In genomic region chr9:58544879-58545324, GRCm38 (mm10) we compare ENCODE assay signal across 8 mouse cellular contexts. TPM values are rescaled to one million over a fixed set of nuclear protein-coding genes. Genes with fewer than 3 reads are reported as not detected.
DNase-seq lines count a peak whose midpoint lies in the region; ATAC-seq and TF ChIP-seq lines count a peak whose summit lies in the region.

No protein-coding gene starts in this region.

- 0 out of 2 replicates have a peak overlapping the region, but pooled peaks have one; percentile 1 for H3K4me3 ChIP-seq in embryonic facial prominence, embryonic 15.5 days (replicated peaks)
- no peak overlapping the region for H3K4me3 ChIP-seq in liver, postnatal 0 days (ENCODE audit: low read depth, low read length)

- ATAC-seq in frontal cortex, adult (ENCODE audit: low TSS enrichment): peak; percentile 61
- ATAC-seq in embryonic facial prominence, embryonic 15.5 days (ENCODE audit: insufficient number of reproducible peaks, low FRiP score, low TSS enrichment, low read depth): no peak
- no peak for ATAC-seq in liver, postnatal 0 days

- intact Hi-C loops in left cerebral cortex, postnatal 25 days (cut with DNase I): no loop called here

- H3K4me2 ChIP-seq in embryonic facial prominence, embryonic 15.5 days (replicated peaks): peak overlapping the region; percentile 25; the same call in 1 of the 2 replicates
- H3K4me2 ChIP-seq in liver, postnatal 0 days (ENCODE audit: low read depth, low read length): no peak overlapping the region

- WGBS in embryonic facial prominence, embryonic 15.5 days: 56% methylated on average over 4 of the region's 4 CpGs
- 56% methylated on average over 4 of the region's 4 CpGs for WGBS in liver, postnatal 0 days (ENCODE audit: insufficient replicate concordance)

- H3K4me1 ChIP-seq in embryonic facial prominence, embryonic 15.5 days: peaks cover 52% of the 10 kb centered on the region
- peaks cover 5% of the 10 kb centered on the region; the same call in 1 of the 2 replicates for H3K4me1 ChIP-seq in liver, postnatal 0 days (ENCODE audit: insufficient read depth)

- no peak for TF ChIP-seq EP300 in liver, postnatal 0 days (IDR thresholded peaks at IDR 0.05; ENCODE audit: low read depth)

- 0 out of 2 replicates have a peak, but pooled peaks cover 5% of the 10 kb centered on the region for H3K36me3 ChIP-seq in embryonic facial prominence, embryonic 15.5 days
- H3K36me3 ChIP-seq in liver, postnatal 0 days (replicated peaks; ENCODE audit: insufficient read depth, low read length): no peaks in the 10 kb centered on the region

- no peak for TF ChIP-seq CTCF in liver, postnatal 0 days (IDR thresholded peaks at IDR 0.05; ENCODE audit: low read depth)

- no peaks in the 10 kb centered on the region for H3K9me3 ChIP-seq in embryonic facial prominence, embryonic 15.5 days (replicated peaks)
- H3K9me3 ChIP-seq in liver, postnatal 0 days (ENCODE audit: low read length): no peaks in the 10 kb centered on the region

- H3K9ac ChIP-seq in embryonic facial prominence, embryonic 15.5 days: no peak overlapping the region
- H3K9ac ChIP-seq in liver, postnatal 0 days (replicated peaks): no peak overlapping the region

- H3K27me3 ChIP-seq in embryonic facial prominence, embryonic 15.5 days: no peaks in the 10 kb centered on the region
- no peaks in the 10 kb centered on the region for H3K27me3 ChIP-seq in liver, postnatal 0 days (ENCODE audit: insufficient read depth, low read length)

- no peak for DNase-seq in frontal cortex, postnatal 25 days (ENCODE audit: low spot score in 2 of 2)
- peak; percentile 34 for DNase-seq in 416B (ENCODE audit: low read depth)
- DNase-seq in left cerebral cortex, postnatal 25 days (ENCODE audit: low spot score in 2 of 2): peak; percentile 63 to 81
- no peak for DNase-seq in spleen, postnatal 36 days (ENCODE audit: low spot score in 2 of 2)
- DNase-seq in liver, postnatal 0 days: no peak
- DNase-seq in kidney, postnatal 10 days: no peak

- H3K27ac ChIP-seq in embryonic facial prominence, embryonic 15.5 days (replicated peaks): no peak overlapping the region
- no peak overlapping the region for H3K27ac ChIP-seq in liver, postnatal 0 days (ENCODE audit: low read depth)

RNA-seq across cellular contexts. Expression of gene Cd276, which starts 10.3 kb away (rescaled TPM):
- polyA plus RNA-seq in embryonic facial prominence, embryonic 15.5 days (2015; fragmentation: Nextera tagmentation; extraction: Ambion mirVana): 53.6 and 55.8 TPM in 2 replicates
- 1 to 10 TPM; 8.2 to 8.7 TPM for total RNA-seq in left cerebral cortex, postnatal 25 days (2021)
- polyA plus RNA-seq in liver, postnatal 0 days (2015; fragmentation: Nextera tagmentation; extraction: Ambion mirVana): 1.4 and 1.5 TPM in 2 replicates

RNA-seq across cellular contexts. Expression of gene Nptn, which starts 37.1 kb away (rescaled TPM):
- polyA plus RNA-seq in embryonic facial prominence, embryonic 15.5 days (2015; fragmentation: Nextera tagmentation; extraction: Ambion mirVana): 123 and 127 TPM in 2 replicates
- total RNA-seq in left cerebral cortex, postnatal 25 days (2021): 1,000 to 10,000 TPM; 1,057 to 1,077 TPM
- polyA plus RNA-seq in liver, postnatal 0 days (2015; fragmentation: Nextera tagmentation; extraction: Ambion mirVana): 66.3 and 73.8 TPM in 2 replicates

RNA-seq across cellular contexts. Expression of gene Insyn1, which starts 56.5 kb away (rescaled TPM):
- polyA plus RNA-seq in embryonic facial prominence, embryonic 15.5 days (2015; fragmentation: Nextera tagmentation; extraction: Ambion mirVana): 3.7 and 4.6 TPM in 2 replicates
- total RNA-seq in left cerebral cortex, postnatal 25 days (2021): 100 to 1,000 TPM; 221 to 222 TPM
- polyA plus RNA-seq in liver, postnatal 0 days (2015; fragmentation: Nextera tagmentation; extraction: Ambion mirVana): not detected in 2 replicates

Comparison
In these comparisons a context has a peak if more than half of its experiments do, and no peak if none do; other contexts are left out.
1. DNase-seq: peak in 416B (single experiment) and left cerebral cortex, postnatal 25 days (2 of 2); none in frontal cortex, postnatal 25 days (0 of 2), spleen, postnatal 36 days (0 of 2), liver, postnatal 0 days (single experiment) and kidney, postnatal 10 days (single experiment).
2. RNA of gene Cd276, which starts 10.3 kb away (polyA plus RNA-seq): 53.6 to 55.8 TPM in embryonic facial prominence, embryonic 15.5 days; 1.4 to 1.5 TPM in liver, postnatal 0 days; every median in the first group is over 10 times any median in the second.